Mouse (Mus musculus): Measurements from ENCODE around the gene Hs6st2. TPM values are rescaled to one million over a fixed set of nuclear protein-coding genes. Genes with fewer than 3 reads are reported as not detected.

Gene Hs6st2
- polyA plus RNA-seq, 1 experiment from 2014 or later: 15.4 TPM

DNA sequence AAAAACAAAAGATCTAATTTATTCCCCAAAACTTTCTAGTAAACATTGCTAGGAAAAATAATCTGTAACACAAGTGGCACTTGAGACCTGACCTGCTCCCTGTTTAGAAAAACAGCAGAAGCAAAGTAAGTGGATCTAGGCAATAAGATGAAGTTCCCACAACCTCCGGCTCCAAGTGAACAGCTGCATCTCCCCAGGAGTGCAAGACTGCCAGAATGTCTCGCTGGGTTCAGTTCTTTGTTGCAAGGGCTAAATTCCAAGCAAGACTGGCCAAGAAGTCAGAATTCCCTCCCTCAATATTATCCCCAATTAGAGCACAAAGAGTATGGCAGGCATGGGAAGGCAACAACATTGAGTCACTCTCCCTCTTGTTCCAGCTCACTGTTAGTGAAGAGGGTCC lies 23.4 kb downstream of the Hs6st2 start:
- Histone ChIP-seq H3K4me3 (no peak overlapping the region), H3K4me1 (no peaks in the 10 kb centered on the region), H3K9ac (replicated peaks) (no peak overlapping the region), H3K4me2 (replicated peaks) (no peak overlapping the region), H3K9me3 (no peaks in the 10 kb centered on the region), H3K27ac (replicated peaks) (no peak overlapping the region), H3K36me3 (no peaks in the 10 kb centered on the region), H3K27me3 (no peaks in the 10 kb centered on the region)
- no peak for ATAC-seq (ENCODE audit: low FRiP score, low read depth)
- WGBS: 42% methylated on average over 2 of the region's 2 CpGs

- WGBS: 84% methylated on average over 3 of the region's 3 CpGs
- no peak overlapping the region for H3K9ac ChIP-seq (replicated peaks)
- H3K4me3 ChIP-seq: no peak overlapping the region
- no peaks in the 10 kb centered on the region for H3K36me3 ChIP-seq
- no peak for ATAC-seq (ENCODE audit: low FRiP score, low read depth)
- no peak overlapping the region for H3K27ac ChIP-seq (replicated peaks)
- H3K9me3 ChIP-seq: no peaks in the 10 kb centered on the region
- H3K27me3 ChIP-seq: no peaks in the 10 kb centered on the region
- no peak overlapping the region for H3K4me2 ChIP-seq (replicated peaks)
- no peaks in the 10 kb centered on the region for H3K4me1 ChIP-seq
These were observed 38.9 kb downstream of the Hs6st2 start for GRCm38 (mm10) chrX:51642661-51643257.

DNA sequence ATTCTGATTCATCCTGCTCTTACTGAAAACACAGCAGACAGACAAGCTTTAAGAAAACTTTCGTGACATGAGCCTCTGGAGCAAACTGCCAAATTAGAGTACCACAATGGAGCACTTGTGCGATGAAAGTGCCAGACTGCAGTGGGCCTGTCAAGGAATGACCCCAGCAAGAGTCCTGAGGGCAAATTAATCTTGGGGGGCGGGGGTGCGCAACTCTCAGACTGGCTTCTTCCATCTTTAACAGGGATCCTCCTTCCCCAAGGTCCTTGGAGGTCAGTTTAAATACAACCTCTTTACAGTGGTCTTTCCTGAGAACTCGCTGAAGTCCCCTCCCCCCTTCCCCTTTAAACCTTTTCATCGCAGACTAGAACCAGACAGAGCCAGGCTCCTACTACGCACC lies 45.9 kb downstream of the Hs6st2 start:
- no peak overlapping the region for H3K4me3 ChIP-seq
- no peak overlapping the region for H3K4me2 ChIP-seq (replicated peaks)
- no peak overlapping the region for H3K27ac ChIP-seq (replicated peaks)
- no peaks in the 10 kb centered on the region for H3K4me1 ChIP-seq
- ATAC-seq (ENCODE audit: low FRiP score, low read depth): no peak
- H3K36me3 ChIP-seq: no peaks in the 10 kb centered on the region
- 78% methylated on average over 7 of the region's 7 CpGs for WGBS
- no peak overlapping the region for H3K9ac ChIP-seq (replicated peaks)
- no peaks in the 10 kb centered on the region for H3K9me3 ChIP-seq
- H3K27me3 ChIP-seq: no peaks in the 10 kb centered on the region

DNA sequence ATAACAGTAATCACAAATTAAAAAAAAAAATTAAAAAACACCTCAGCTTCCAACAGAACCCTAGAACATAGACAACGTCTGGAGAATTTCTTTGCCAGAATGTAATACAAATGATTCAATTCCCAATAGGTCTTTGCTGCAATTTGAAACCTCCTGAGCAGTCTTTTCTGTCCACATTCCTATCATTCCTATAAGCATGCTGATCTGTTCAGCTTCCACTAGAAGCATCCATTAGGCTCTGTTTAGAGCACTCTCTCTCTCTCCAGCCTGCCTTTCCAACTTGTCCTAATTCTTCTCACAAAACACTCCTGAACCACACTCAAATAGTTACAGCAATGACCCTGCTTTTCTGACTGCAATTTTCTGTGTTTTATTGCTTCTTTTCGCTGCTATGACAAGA lies 50.3 kb downstream of the Hs6st2 start:
- no peaks in the 10 kb centered on the region for H3K27me3 ChIP-seq
- H3K9me3 ChIP-seq: no peaks in the 10 kb centered on the region
- WGBS: 64% methylated on average over 2 of the region's 2 CpGs
- H3K36me3 ChIP-seq: no peaks in the 10 kb centered on the region
- H3K9ac ChIP-seq (replicated peaks): no peak overlapping the region
- H3K27ac ChIP-seq (replicated peaks): no peak overlapping the region
- ATAC-seq (ENCODE audit: low FRiP score, low read depth): no peak
- H3K4me3 ChIP-seq: no peak overlapping the region
- no peak overlapping the region for H3K4me2 ChIP-seq (replicated peaks)
- no peaks in the 10 kb centered on the region for H3K4me1 ChIP-seq

GRCm38 (mm10) chrX:51614384-51615004 lies 67.2 kb downstream of the Hs6st2 start:
- Histone ChIP-seq H3K9me3 (no peaks in the 10 kb centered on the region), H3K4me3 (no peak overlapping the region), H3K36me3 (no peaks in the 10 kb centered on the region), H3K9ac (replicated peaks) (no peak overlapping the region), H3K4me2 (replicated peaks) (no peak overlapping the region), H3K27me3 (no peaks in the 10 kb centered on the region), H3K27ac (replicated peaks) (no peak overlapping the region), H3K4me1 (no peaks in the 10 kb centered on the region)
- ATAC-seq (ENCODE audit: low FRiP score, low read depth): 0 out of 2 replicates have a peak, but pooled peaks have one; percentile 38
- WGBS: 30% methylated on average over 7 of the region's 7 CpGs

DNA sequence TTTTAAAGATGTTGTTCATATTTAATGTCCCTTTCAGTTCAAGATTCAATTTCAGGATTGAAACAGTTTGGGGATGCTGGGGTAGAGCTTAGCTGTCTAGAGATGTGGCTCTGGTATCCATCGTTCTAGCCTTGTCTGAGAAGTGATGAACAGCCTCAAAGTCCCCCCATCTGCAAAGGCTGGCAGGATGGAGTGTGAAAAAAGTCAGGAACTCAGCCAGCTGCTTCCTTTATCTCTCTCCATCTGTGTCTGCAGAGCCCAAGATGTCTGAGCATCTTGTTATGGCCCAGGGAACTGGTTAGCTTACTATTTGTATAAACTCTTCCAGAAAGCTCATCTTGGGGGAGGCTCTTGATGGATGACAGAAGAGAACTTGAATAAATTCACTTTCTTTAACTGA lies 70.9 kb downstream of the Hs6st2 start:
- no peaks in the 10 kb centered on the region for H3K27me3 ChIP-seq
- no peaks in the 10 kb centered on the region for H3K36me3 ChIP-seq
- no peak overlapping the region for H3K9ac ChIP-seq (replicated peaks)
- H3K27ac ChIP-seq (replicated peaks): no peak overlapping the region
- H3K9me3 ChIP-seq: no peaks in the 10 kb centered on the region
- WGBS: 65% methylated on average over 1 of the region's 1 CpGs
- no peak overlapping the region for H3K4me3 ChIP-seq
- H3K4me2 ChIP-seq (replicated peaks): no peak overlapping the region
- H3K4me1 ChIP-seq: no peaks in the 10 kb centered on the region
- no peak for ATAC-seq (ENCODE audit: low FRiP score, low read depth)

GRCm38 (mm10) chrX:51606231-51606863 lies 75.3 kb downstream of the Hs6st2 start:
- Histone ChIP-seq H3K4me2 (replicated peaks) (no peak overlapping the region), H3K9ac (replicated peaks) (no peak overlapping the region), H3K4me1 (no peaks in the 10 kb centered on the region), H3K4me3 (no peak overlapping the region), H3K36me3 (no peaks in the 10 kb centered on the region), H3K27me3 (no peaks in the 10 kb centered on the region), H3K27ac (replicated peaks) (no peak overlapping the region), H3K9me3 (no peaks in the 10 kb centered on the region)
- no peak for ATAC-seq (ENCODE audit: low FRiP score, low read depth)
- 88% methylated on average over 6 of the region's 6 CpGs for WGBS

DNA sequence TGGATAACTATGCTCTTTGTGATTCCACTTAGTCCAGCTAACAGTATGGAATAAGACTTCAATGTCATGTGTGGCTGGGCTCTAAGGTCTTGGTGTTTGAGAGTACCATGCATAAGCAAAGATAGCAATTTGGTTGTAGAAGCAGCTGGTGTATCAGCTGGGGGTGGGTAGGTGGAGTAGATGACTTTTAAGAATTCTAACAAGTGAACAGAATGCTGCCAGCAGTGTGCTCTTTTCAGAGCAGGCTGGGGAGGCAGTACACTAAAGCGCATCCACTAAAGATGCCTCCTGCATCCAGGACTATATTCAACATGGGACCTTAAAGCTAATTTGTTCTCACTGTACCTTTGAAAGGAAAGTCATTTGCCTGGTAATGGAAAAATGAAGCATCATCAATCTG lies 88.9 kb downstream of the Hs6st2 start:
- no peaks in the 10 kb centered on the region for H3K36me3 ChIP-seq
- no peak overlapping the region for H3K9ac ChIP-seq (replicated peaks)
- H3K4me2 ChIP-seq (replicated peaks): no peak overlapping the region
- no peaks in the 10 kb centered on the region for H3K27me3 ChIP-seq
- ATAC-seq (ENCODE audit: low FRiP score, low read depth): no peak
- H3K27ac ChIP-seq (replicated peaks): no peak overlapping the region
- no peaks in the 10 kb centered on the region for H3K9me3 ChIP-seq
- no peaks in the 10 kb centered on the region for H3K4me1 ChIP-seq
- 94% methylated on average over 1 of the region's 1 CpGs for WGBS
- no peak overlapping the region for H3K4me3 ChIP-seq

DNA sequence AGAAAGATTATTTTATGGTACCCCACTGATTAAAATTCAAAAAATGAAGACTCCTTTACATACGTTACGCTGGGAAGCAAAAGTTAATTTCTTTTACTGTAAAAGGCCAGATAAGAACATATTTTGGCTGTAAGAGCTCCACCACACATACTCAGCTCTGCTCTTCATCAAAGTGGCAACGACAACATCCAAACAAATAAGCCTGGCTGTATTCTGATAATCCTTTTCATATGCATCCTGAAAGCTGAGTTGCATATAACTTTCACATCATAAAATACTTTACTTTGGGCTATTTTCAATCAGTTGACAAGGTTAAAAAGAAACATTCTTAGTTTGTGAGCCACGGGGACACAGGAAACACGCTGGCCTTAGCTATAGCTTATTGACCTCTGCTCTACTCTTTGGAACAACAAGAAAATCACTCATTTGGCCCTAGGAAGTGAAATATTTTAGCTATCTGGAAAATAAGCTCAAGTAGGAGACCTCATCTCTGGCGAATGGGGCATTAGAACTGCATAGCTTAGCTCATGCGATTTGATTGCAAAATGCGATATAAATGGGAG lies 91.1 kb downstream of the Hs6st2 start:
- ATAC-seq (ENCODE audit: low FRiP score, low read depth): no peak
- Histone ChIP-seq H3K4me3 (no peak overlapping the region), H3K4me1 (no peaks in the 10 kb centered on the region), H3K9ac (replicated peaks) (no peak overlapping the region), H3K27me3 (no peaks in the 10 kb centered on the region), H3K27ac (replicated peaks) (no peak overlapping the region), H3K4me2 (replicated peaks) (no peak overlapping the region), H3K9me3 (no peaks in the 10 kb centered on the region), H3K36me3 (no peaks in the 10 kb centered on the region)
- 88% methylated on average over 8 of the region's 8 CpGs for WGBS

- WGBS: 85% methylated on average over 3 of the region's 3 CpGs
- no peaks in the 10 kb centered on the region for H3K36me3 ChIP-seq
These were observed 96.2 kb downstream of the Hs6st2 start for GRCm38 (mm10) chrX:51585444-51585843.

DNA sequence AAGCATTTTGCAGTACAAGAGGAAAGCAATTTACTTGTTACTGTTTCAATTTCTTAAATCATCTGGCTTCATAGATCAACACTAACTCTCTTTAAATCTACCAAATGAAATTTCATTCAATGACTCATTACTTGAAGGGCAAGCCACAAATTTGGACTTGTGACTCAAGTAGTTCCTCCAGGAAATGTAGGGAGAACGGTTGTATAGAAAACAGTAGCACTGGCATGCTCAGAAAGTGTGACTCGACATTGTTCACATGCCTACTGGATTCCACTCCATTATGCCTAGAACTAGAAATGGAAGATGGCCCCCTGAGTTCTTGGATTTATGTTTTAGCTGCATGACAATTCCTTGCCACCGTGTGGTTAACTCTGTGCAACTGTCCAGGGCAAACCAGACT lies 100.0 kb downstream of the Hs6st2 start:
- ATAC-seq (ENCODE audit: low FRiP score, low read depth): no peak
- no peak overlapping the region for H3K4me3 ChIP-seq
- H3K27ac ChIP-seq (replicated peaks): no peak overlapping the region
- no peaks in the 10 kb centered on the region for H3K9me3 ChIP-seq
- 84% methylated on average over 3 of the region's 3 CpGs for whole genome bisulfite sequencing
- no peaks in the 10 kb centered on the region for H3K36me3 ChIP-seq
- H3K4me1 ChIP-seq: no peaks in the 10 kb centered on the region
- H3K4me2 ChIP-seq (replicated peaks): no peak overlapping the region
- no peaks in the 10 kb centered on the region for H3K27me3 ChIP-seq
- no peak overlapping the region for H3K9ac ChIP-seq (replicated peaks)

More at GRCm38 (mm10) chrX:51585444-51585843, 96.2 kb downstream of the Hs6st2 start:
- Histone ChIP-seq H3K9me3 (no peaks in the 10 kb centered on the region), H3K4me2 (replicated peaks) (no peak overlapping the region), H3K4me3 (no peak overlapping the region), H3K27ac (replicated peaks) (no peak overlapping the region), H3K27me3 (no peaks in the 10 kb centered on the region), H3K9ac (replicated peaks) (no peak overlapping the region), H3K4me1 (no peaks in the 10 kb centered on the region)
- ATAC-seq (ENCODE audit: low FRiP score, low read depth): no peak

DNA sequence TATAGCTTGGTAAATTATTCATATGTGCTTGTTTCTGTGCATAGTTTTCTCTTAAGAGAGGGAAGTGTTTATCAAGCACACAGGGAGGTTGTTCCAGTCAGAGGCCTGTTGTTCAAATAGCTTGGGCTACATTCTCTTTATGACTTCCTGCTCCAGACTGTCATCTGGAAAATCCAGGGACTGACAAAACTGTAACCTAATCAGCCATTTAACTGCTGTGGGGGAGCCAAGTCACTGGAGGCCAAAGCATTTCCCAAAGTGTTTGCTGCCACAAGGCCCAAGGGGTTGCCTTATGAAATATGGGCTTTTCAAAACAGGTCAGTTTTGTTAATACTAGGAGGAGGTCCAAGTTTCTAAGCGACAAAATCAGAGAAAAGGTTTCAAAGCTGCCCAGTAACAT lies 119.8 kb downstream of the Hs6st2 start:
- no peak overlapping the region for H3K27ac ChIP-seq (replicated peaks)
- no peaks in the 10 kb centered on the region for H3K36me3 ChIP-seq
- no peak for ATAC-seq (ENCODE audit: low FRiP score, low read depth)
- H3K27me3 ChIP-seq: no peaks in the 10 kb centered on the region
- H3K9me3 ChIP-seq: no peaks in the 10 kb centered on the region
- H3K4me1 ChIP-seq: no peaks in the 10 kb centered on the region
- H3K4me3 ChIP-seq: no peak overlapping the region
- no peak overlapping the region for H3K9ac ChIP-seq (replicated peaks)
- no peak overlapping the region for H3K4me2 ChIP-seq (replicated peaks)
- WGBS: 62% methylated on average over 1 of the region's 1 CpGs

All from midbrain, embryonic 12.5 days (tissue).